Mouse (Mus musculus) olfactory bulb, adult 2 months (tissue): Measurements from ENCODE around the gene Nup214.

Experiments
- CTCF ChIP-seq: fragments of 200-500 bp; IDR thresholded peaks from 2 replicates; pipeline ENCODE4 v1.5.1; 2012; ENCODE audit warnings: low read depth, mild to moderate bottlenecking, low read length, moderate library complexity; ENCODE audit not compliant: insufficient read depth
- POLR2A ChIP-seq: fragments of 200-500 bp; IDR thresholded peaks from 2 replicates; pipeline ENCODE4 v1.6.1; 2012; ENCODE audit warnings: mild to moderate bottlenecking, low read depth, low read length, moderate library complexity; ENCODE audit not compliant: insufficient read depth

DNA sequence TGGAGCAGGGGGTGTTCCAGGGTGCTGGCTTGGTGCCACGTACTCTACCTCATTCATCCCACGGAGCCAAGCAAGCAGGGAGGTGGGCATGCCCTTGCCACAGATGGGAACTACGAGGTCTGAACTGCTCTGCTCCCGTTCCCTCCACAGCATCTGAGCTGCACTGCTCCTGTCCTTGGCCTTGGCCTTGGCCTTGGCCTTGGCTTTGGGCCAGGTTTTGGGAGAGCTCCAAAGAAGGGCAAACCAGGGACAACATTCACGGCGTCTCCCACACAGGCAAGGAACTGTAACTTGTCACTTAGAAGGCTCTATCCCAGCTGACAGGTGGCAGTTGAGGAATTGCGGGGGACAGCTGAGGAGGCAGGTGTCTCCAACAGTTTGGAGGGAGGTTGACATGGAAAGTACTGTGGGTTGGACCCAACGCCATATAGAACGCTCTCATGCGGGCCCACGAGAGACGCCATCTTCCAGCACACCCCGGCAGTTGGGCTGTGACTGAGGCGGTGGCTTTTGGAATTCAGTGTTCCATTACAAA is 105.0 kb downstream of the Nup214 start:
- TF ChIP-seq POLR2A (no peak), CTCF (no peak)
